Mouse (Mus musculus): Measurements from ENCODE around the gene Sec16a. TPM values are rescaled to one million over a fixed set of nuclear protein-coding genes. Genes with fewer than 3 reads are reported as not detected.

Sec16a gene
- polyA plus RNA-seq (2016; fragmentation: Nextera tagmentation; extraction: Ambion mirVana) = 32.3 and 35.3 TPM in 2 replicates

DNA sequence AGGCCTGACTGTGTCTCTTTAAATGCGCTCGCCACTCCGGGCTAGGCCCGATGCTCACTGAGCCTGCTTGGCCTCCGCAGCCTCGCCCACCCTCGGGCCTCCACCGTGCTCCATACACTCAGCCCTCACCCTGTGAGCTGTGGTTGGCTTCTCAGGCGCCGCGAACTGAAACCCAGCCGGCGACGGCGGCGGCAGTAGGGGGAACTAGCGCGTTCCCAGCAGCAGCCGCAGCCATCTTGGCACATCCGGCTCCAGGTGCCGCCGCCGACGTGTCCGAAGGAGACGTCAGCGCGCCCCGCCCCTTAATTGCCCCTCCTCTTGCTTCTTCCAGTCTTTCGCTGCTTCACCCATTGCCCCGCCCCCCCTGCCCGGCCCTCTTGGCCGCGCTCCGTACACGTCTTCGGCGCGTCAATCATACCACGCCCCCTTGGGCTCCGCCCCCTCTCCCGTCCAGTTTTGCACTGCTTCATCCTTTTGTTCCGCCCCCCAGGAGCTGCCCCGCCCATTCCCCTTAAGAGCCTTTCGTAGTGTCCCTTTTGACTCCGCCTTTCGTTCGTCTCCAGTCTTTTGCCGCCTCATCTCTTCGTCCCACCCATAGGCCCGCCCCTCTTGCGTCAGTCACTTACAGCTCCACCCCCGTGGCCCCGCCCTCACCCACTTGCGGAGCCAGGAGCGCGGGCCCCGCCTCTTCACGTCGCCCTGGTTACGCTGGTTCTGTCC is at the start of gene Sec16a:
Gene Sec16a, minus strand, starts transcription at position 271 of the 720 bp plus-strand sequence.
- WGBS = under 1% methylated on average over 61 of the region's 61 CpGs
- peaks cover 39% of the 10 kb centered on the region for H3K4me1 ChIP-seq
- peaks cover 18% of the 10 kb centered on the region for H3K36me3 ChIP-seq

GRCm38 (mm10) chr2:26494396-26494795 is 49.4 kb upstream of the Sec16a start:
- H3K4me1 ChIP-seq = peaks cover 100% of the 10 kb centered on the region
- H3K4me2 ChIP-seq (replicated peaks) = peak overlapping the region; percentile 29
- H3K36me3 ChIP-seq = no peaks in the 10 kb centered on the region
- peak overlapping the region; percentile 91 for H3K27ac ChIP-seq
- no peaks in the 10 kb centered on the region for H3K9me3 ChIP-seq (replicated peaks)
- WGBS = 57% methylated on average over 7 of the region's 7 CpGs
- no peaks in the 10 kb centered on the region for H3K27me3 ChIP-seq
- no peak for ATAC-seq (ENCODE audit: low FRiP score)
- no peak overlapping the region for H3K4me3 ChIP-seq
- peak overlapping the region; percentile 33; the same call in 1 of the 2 replicates for H3K9ac ChIP-seq

More for the DNA sequence above, at the start of gene Sec16a:
- peak within 1 kb of the TSS; percentile 73 for H3K4me2 ChIP-seq (replicated peaks)
- H3K9me3 ChIP-seq (replicated peaks) = no peaks in the 10 kb centered on the region
- peak within 1 kb of the TSS; percentile 90 for H3K27ac ChIP-seq
- peak within 1 kb of the TSS; percentile 88 for H3K4me3 ChIP-seq
- ATAC-seq (ENCODE audit: low FRiP score) = peak; percentile 92
- H3K27me3 ChIP-seq = no peaks in the 10 kb centered on the region
- H3K9ac ChIP-seq = peak within 1 kb of the TSS; percentile 87

GRCm38 (mm10) chr2:26493021-26493781 is 48.2 kb upstream of the Sec16a start:
- H3K27me3 ChIP-seq = no peaks in the 10 kb centered on the region
- 0 out of 2 replicates have a peak overlapping the region, but pooled peaks have one; percentile 4 for H3K9ac ChIP-seq
- H3K27ac ChIP-seq = peak overlapping the region; percentile 91
- no peak overlapping the region for H3K4me3 ChIP-seq
- ATAC-seq (ENCODE audit: low FRiP score) = no peak
- peak overlapping the region; percentile 29 for H3K4me2 ChIP-seq (replicated peaks)
- no peaks in the 10 kb centered on the region for H3K36me3 ChIP-seq
- H3K9me3 ChIP-seq (replicated peaks) = no peaks in the 10 kb centered on the region
- H3K4me1 ChIP-seq = peaks cover 100% of the 10 kb centered on the region
- 26% methylated on average over 9 of the region's 9 CpGs for WGBS

- ATAC-seq (ENCODE audit: low FRiP score) = no peak
- no peak overlapping the region for H3K4me3 ChIP-seq
- peak overlapping the region; percentile 42; the same call in 1 of the 2 replicates for H3K9ac ChIP-seq
- peaks cover 100% of the 10 kb centered on the region for H3K4me1 ChIP-seq
- H3K27me3 ChIP-seq = no peaks in the 10 kb centered on the region
- WGBS = 28% methylated on average over 4 of the region's 4 CpGs
- H3K9me3 ChIP-seq (replicated peaks) = no peaks in the 10 kb centered on the region
- peak overlapping the region; percentile 31; the same call in 1 of the 2 replicates for H3K4me2 ChIP-seq (replicated peaks)
- peak overlapping the region; percentile 91 for H3K27ac ChIP-seq
- no peaks in the 10 kb centered on the region for H3K36me3 ChIP-seq
These were observed 45.8 kb upstream of the Sec16a start for GRCm38 (mm10) chr2:26490760-26491301.

DNA sequence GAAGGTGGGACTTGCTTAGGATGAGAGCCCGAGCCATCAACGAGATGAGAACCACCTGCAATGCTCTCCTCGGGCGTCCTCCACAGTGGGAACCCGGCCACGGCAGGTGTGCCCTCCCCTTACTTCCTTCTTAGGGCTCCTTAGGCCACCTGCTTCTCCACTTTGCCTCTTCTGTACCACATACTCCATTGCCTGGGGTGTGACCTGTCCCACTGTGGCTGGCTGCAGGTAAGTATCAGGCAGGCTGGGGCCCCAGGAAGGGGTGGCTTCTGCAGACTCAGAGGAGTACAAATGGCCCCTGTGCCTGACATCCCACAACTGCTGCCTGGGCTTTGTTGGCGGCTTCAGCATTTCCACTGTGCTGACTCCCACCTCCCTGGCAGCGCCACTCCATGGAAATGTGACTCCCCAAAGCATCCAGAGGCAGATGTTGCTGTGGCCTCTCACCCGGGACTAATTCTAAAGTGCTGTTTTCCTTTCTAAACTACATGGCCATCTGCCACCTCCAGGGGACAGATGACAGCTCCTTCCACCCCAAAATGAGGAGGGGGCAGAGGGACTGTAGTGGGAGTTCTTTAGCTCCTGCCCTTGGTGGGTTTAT is 43.6 kb upstream of the Sec16a start:
- H3K9me3 ChIP-seq (replicated peaks) = no peaks in the 10 kb centered on the region
- peak overlapping the region; percentile 45 for H3K4me2 ChIP-seq (replicated peaks)
- 0 out of 2 replicates have a peak, but pooled peaks have one; percentile 6 for ATAC-seq (ENCODE audit: low FRiP score)
- peaks cover 3% of the 10 kb centered on the region; the same call in 1 of the 2 replicates for H3K36me3 ChIP-seq
- no peaks in the 10 kb centered on the region for H3K27me3 ChIP-seq
- peaks cover 100% of the 10 kb centered on the region for H3K4me1 ChIP-seq
- 43% methylated on average over 9 of the region's 9 CpGs for WGBS
- peak overlapping the region; percentile 44; the same call in 1 of the 2 replicates for H3K9ac ChIP-seq
- no peak overlapping the region for H3K4me3 ChIP-seq
- H3K27ac ChIP-seq = peak overlapping the region; percentile 91

GRCm38 (mm10) chr2:26487322-26488021 is 42.5 kb upstream of the Sec16a start:
- H3K9me3 ChIP-seq (replicated peaks) = no peaks in the 10 kb centered on the region
- WGBS = 11% methylated on average over 18 of the region's 18 CpGs
- peak overlapping the region; percentile 91 for H3K27ac ChIP-seq
- peak; percentile 25 for ATAC-seq (ENCODE audit: low FRiP score)
- peak overlapping the region; percentile 45 for H3K4me2 ChIP-seq (replicated peaks)
- H3K4me1 ChIP-seq = peaks cover 98% of the 10 kb centered on the region
- no peaks in the 10 kb centered on the region for H3K27me3 ChIP-seq
- H3K9ac ChIP-seq = peak overlapping the region; percentile 44; the same call in 1 of the 2 replicates
- peak overlapping the region; percentile 10 for H3K4me3 ChIP-seq
- peaks cover 4% of the 10 kb centered on the region; the same call in 1 of the 2 replicates for H3K36me3 ChIP-seq

- no peaks in the 10 kb centered on the region for H3K27me3 ChIP-seq
- WGBS = 2% methylated on average over 3 of the region's 3 CpGs
- no peak overlapping the region for H3K4me3 ChIP-seq
- H3K9ac ChIP-seq = peak overlapping the region; percentile 58; the same call in 1 of the 2 replicates
- no peaks in the 10 kb centered on the region for H3K9me3 ChIP-seq (replicated peaks)
- H3K36me3 ChIP-seq = peaks cover 10% of the 10 kb centered on the region
- peaks cover 98% of the 10 kb centered on the region for H3K4me1 ChIP-seq
- ATAC-seq (ENCODE audit: low FRiP score) = peak; percentile 46
- H3K27ac ChIP-seq = peak overlapping the region; percentile 91
- H3K4me2 ChIP-seq (replicated peaks) = peak overlapping the region; percentile 45
These were observed 41.9 kb upstream of the Sec16a start for GRCm38 (mm10) chr2:26486835-26487321.

- H3K36me3 ChIP-seq = peaks cover 15% of the 10 kb centered on the region
- H3K4me2 ChIP-seq (replicated peaks) = peak overlapping the region; percentile 45
- H3K9me3 ChIP-seq (replicated peaks) = no peaks in the 10 kb centered on the region
- H3K9ac ChIP-seq = peak overlapping the region; percentile 58
- H3K4me1 ChIP-seq = peaks cover 94% of the 10 kb centered on the region
- no peaks in the 10 kb centered on the region for H3K27me3 ChIP-seq
- H3K4me3 ChIP-seq = 0 out of 2 replicates have a peak overlapping the region, but pooled peaks have one; percentile 6
- 16% methylated on average over 5 of the region's 5 CpGs for WGBS
- no peak for ATAC-seq (ENCODE audit: low FRiP score)
- peak overlapping the region; percentile 91 for H3K27ac ChIP-seq
These were observed 41.3 kb upstream of the Sec16a start for GRCm38 (mm10) chr2:26486264-26486810.

DNA sequence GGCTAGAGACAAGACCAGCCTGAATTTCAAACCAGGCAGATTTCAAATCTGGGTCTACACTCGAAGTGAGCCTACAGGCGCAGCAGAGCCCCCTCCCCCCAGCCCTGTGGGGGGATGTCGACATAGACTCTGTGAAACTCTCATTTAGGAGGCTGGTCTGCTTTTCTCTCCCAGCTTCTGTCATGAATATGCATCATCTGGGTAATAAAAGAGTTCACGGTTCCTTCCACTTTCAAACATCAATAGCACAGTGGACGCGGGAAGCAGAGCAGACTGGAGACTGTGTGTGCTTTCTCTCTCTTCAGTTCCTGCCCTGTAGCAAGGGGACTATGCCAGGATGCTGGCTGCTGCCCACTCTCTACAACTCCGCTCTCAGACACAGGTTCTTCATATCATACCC is 40.7 kb upstream of the Sec16a start:
- H3K9ac ChIP-seq = peak overlapping the region; percentile 58
- peak overlapping the region; percentile 91 for H3K27ac ChIP-seq
- H3K4me2 ChIP-seq (replicated peaks) = peak overlapping the region; percentile 45
- H3K4me1 ChIP-seq = peaks cover 88% of the 10 kb centered on the region
- H3K9me3 ChIP-seq (replicated peaks) = no peaks in the 10 kb centered on the region
- WGBS = 17% methylated on average over 7 of the region's 7 CpGs
- 0 out of 2 replicates have a peak overlapping the region, but pooled peaks have one; percentile 6 for H3K4me3 ChIP-seq
- peak; percentile 60 for ATAC-seq (ENCODE audit: low FRiP score)
- peaks cover 21% of the 10 kb centered on the region for H3K36me3 ChIP-seq
- no peaks in the 10 kb centered on the region for H3K27me3 ChIP-seq

DNA sequence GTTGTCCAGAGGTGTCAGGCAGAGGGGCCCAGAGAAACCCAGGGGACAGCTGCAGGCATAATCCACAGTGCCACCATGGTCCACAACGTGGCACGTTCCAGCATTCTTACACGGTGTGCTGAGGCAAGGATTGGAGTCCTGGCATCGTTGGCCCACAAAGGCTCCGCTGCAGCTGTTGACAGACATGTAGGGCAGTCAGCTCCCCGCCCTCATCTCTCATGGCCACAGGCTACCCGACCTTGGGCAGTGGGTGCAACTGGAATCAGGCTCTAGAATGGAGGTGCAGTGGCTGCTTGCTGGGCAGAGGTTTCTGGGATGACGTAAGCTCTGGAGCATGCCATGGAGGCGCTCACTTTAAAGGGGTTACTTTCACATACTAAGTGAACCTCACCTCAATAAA is 40.3 kb upstream of the Sec16a start:
- Histone ChIP-seq H3K36me3 (peaks cover 26% of the 10 kb centered on the region), H3K4me3 (no peak overlapping the region), H3K27ac (peak overlapping the region; percentile 91), H3K9me3 (replicated peaks) (no peaks in the 10 kb centered on the region), H3K4me2 (replicated peaks) (peak overlapping the region; percentile 45), H3K9ac (peak overlapping the region; percentile 40; the same call in 1 of the 2 replicates), H3K4me1 (peaks cover 84% of the 10 kb centered on the region), H3K27me3 (no peaks in the 10 kb centered on the region)
- WGBS = 48% methylated on average over 9 of the region's 9 CpGs
- peak; percentile 24; the same call in 1 of the 2 replicates for ATAC-seq (ENCODE audit: low FRiP score)

- Histone ChIP-seq H3K9me3 (replicated peaks) (no peaks in the 10 kb centered on the region), H3K27me3 (no peaks in the 10 kb centered on the region), H3K27ac (peak overlapping the region; percentile 64; the same call in 1 of the 2 replicates), H3K9ac (no peak overlapping the region), H3K4me2 (replicated peaks) (no peak overlapping the region), H3K4me1 (peaks cover 84% of the 10 kb centered on the region), H3K4me3 (no peak overlapping the region), H3K36me3 (peaks cover 36% of the 10 kb centered on the region)
- ATAC-seq (ENCODE audit: low FRiP score) = no peak
- WGBS = 80% methylated on average over 10 of the region's 10 CpGs
These were observed 39.2 kb upstream of the Sec16a start for GRCm38 (mm10) chr2:26484169-26484568.
